Mouse (Mus musculus) layer of hippocampus, postnatal 36 days (tissue): ENCODE measurements at regions not wholly inside any gene's neighbourhood (a gene's known extent, or its start where the extent isn't known, plus 50 kb on each side); places are given as distances from the start of the nearest gene placed in this dataset.

Source experiments
- DNase-seq, 2 experiments: peaks; one replicate each; pipeline ENCODE4 v3.0.0; 2022

- no peak for DNase-seq
These were observed 59.4 kb upstream of the Cenpw start for GRCm38 (mm10) chr10:30259716-30260115.

GRCm38 (mm10) chr10:30257889-30258288 is 57.5 kb upstream of the Cenpw start:
- DNase-seq = peak in 1 of 2 experiments; percentile 2
